Mouse (Mus musculus) layer of hippocampus, adult 2 months (tissue): Measurements from ENCODE around the gene Pik3r1. TPM values are rescaled to one million over a fixed set of nuclear protein-coding genes. Genes with fewer than 3 reads are reported as not detected.

Experiments
- DNase-seq, 2 experiments: peaks; one replicate each; pipeline ENCODE4 v3.0.0; 2022; ENCODE audit warnings: low spot score in 2 of 2
- H3K27ac ChIP-seq: fragments of 200-600 bp; 2 replicates; pipeline ENCODE4 v1.8.1; 2022
- H3K4me3 ChIP-seq: fragments of 200-600 bp; 2 replicates; pipeline ENCODE4 v1.8.1; 2022; ENCODE audit warnings: mild to moderate bottlenecking
- CTCF ChIP-seq: fragments of 200-600 bp; conservative IDR thresholded peaks from 2 replicates; pipeline ENCODE4 v1.8.1; 2022; ENCODE audit warnings: antibody characterized with exemption, mild to moderate bottlenecking, moderate library complexity
- total RNA-seq, 2 experiments: library from RNA; stranded (reverse); gene quantifications; 2 replicates each; pipeline ENCODE4 v1.2.3; 2021

The Pik3r1 gene
- total RNA-seq, 2 experiments from 2014 or later: 79.8 to 80.8 TPM

- no peak for DNase-seq
- Histone ChIP-seq H3K27ac (no peak overlapping the region), H3K4me3 (no peak overlapping the region)
- TF ChIP-seq CTCF: no peak
Observed at GRCm38 (mm10) chr13:101742596-101742995, 25.4 kb downstream of the Pik3r1 start.

- DNase-seq: no peak
- TF ChIP-seq CTCF: no peak
- no peak overlapping the region for H3K4me3 ChIP-seq
Observed at GRCm38 (mm10) chr13:101741530-101742309, 26.3 kb downstream of the Pik3r1 start.

GRCm38 (mm10) chr13:101739732-101740381, 28.2 kb downstream of the Pik3r1 start:
- DNase-seq: no peak
- TF ChIP-seq CTCF: no peak
- Histone ChIP-seq H3K27ac (peak overlapping the region; percentile 32; the same call in 1 of the 2 replicates), H3K4me3 (no peak overlapping the region)

More at GRCm38 (mm10) chr13:101741530-101742309, 26.3 kb downstream of the Pik3r1 start:
- no peak overlapping the region for H3K27ac ChIP-seq

DNA sequence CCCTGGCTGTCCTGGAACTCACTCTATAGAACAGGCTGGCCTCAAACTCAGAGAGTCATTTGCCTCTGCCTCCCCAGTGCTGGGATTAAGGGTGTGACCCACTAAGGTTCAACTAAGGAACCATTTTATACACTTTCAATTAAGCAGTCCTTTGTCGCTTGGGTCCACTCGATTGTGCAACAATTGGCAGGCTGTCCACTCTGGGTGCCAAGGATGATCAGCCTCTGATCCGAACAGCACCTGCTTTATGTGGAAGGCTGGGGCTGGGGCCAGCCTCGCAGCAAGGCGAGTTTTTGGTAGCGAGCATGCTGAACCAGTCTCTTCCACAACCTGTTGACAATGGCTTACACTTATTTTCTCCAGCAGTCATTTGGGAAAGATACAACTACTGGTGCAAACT, 29.2 kb downstream of the Pik3r1 start:
- DNase-seq: no peak
- H3K27ac ChIP-seq: peak overlapping the region; percentile 40; the same call in 1 of the 2 replicates
- no peak overlapping the region for H3K4me3 ChIP-seq
- TF ChIP-seq CTCF: no peak

GRCm38 (mm10) chr13:101736521-101737387, 31.3 kb downstream of the Pik3r1 start:
- no peak overlapping the region for H3K4me3 ChIP-seq
- no peak for DNase-seq
- TF ChIP-seq CTCF: no peak
- peak overlapping the region; percentile 36; the same call in 1 of the 2 replicates for H3K27ac ChIP-seq

GRCm38 (mm10) chr13:101735364-101736120, 32.5 kb downstream of the Pik3r1 start:
- peak; percentile 33 to 35 for DNase-seq
- TF ChIP-seq CTCF: peak; percentile 84
- Histone ChIP-seq H3K4me3 (no peak overlapping the region), H3K27ac (no peak overlapping the region)

DNA sequence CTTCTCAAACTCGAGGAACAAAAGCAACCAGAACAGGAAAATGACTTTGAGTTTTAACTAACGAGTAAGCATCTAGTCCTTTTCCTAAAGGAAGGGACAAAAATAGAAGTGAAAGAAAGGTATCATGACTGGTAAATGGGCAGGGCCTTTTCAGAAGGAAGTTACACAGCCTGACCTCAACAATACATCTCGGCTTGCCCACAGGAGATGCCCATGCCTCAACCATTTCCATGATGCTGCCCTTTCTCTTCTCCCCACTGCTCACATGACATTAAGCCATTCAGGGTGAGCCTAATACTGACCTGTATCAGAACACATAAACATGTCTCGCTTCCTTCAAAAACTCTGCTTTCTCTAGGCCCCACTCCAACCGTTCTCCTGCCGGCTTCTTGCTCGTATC, 33.8 kb downstream of the Pik3r1 start:
- Histone ChIP-seq H3K27ac (no peak overlapping the region), H3K4me3 (no peak overlapping the region)
- TF ChIP-seq CTCF: no peak
- no peak for DNase-seq

DNA sequence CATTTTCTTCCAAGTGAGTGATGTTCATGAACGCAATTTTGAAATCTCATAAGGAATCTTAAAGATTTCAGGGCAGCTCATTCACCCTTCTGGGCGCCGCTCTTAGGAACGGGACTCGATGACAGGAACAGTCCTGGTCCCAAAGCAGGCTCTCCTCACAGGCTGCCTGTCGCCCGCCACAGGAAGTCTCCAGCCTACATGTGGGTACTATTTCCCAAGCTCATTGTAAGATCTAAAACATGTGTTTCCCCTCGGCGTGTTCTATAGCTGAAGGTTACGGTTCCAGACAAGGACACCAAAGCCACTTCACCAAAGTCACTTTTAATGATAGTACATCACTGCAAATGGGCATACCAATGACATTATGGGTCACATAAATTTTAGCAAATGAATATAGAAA, 35.3 kb downstream of the Pik3r1 start:
- Histone ChIP-seq H3K4me3 (no peak overlapping the region), H3K27ac (no peak overlapping the region)
- DNase-seq: no peak
- no peak for TF ChIP-seq CTCF

- DNase-seq: no peak
- no peak for TF ChIP-seq CTCF
- no peak overlapping the region for H3K4me3 ChIP-seq
- no peak overlapping the region for H3K27ac ChIP-seq
Observed at GRCm38 (mm10) chr13:101731777-101732176, 36.2 kb downstream of the Pik3r1 start.

GRCm38 (mm10) chr13:101730351-101730750, 37.7 kb downstream of the Pik3r1 start:
- H3K4me3 ChIP-seq: no peak overlapping the region

GRCm38 (mm10) chr13:101729248-101730055, 38.6 kb downstream of the Pik3r1 start:
- no peak overlapping the region for H3K27ac ChIP-seq
- H3K4me3 ChIP-seq: no peak overlapping the region
- no peak for DNase-seq
- no peak for TF ChIP-seq CTCF

More at GRCm38 (mm10) chr13:101730351-101730750, 37.7 kb downstream of the Pik3r1 start:
- no peak for TF ChIP-seq CTCF
- H3K27ac ChIP-seq: no peak overlapping the region
- DNase-seq: no peak
